Mouse (Mus musculus): ENCODE data around the gene Gm6217. TPM values are rescaled to one million over a fixed set of nuclear protein-coding genes. Genes with fewer than 3 reads are reported as not detected.

Gene Gm6217
- not detected in 2 replicates for polyA plus RNA-seq (2015; fragmentation: Nextera tagmentation; extraction: Ambion mirVana)

DNA sequence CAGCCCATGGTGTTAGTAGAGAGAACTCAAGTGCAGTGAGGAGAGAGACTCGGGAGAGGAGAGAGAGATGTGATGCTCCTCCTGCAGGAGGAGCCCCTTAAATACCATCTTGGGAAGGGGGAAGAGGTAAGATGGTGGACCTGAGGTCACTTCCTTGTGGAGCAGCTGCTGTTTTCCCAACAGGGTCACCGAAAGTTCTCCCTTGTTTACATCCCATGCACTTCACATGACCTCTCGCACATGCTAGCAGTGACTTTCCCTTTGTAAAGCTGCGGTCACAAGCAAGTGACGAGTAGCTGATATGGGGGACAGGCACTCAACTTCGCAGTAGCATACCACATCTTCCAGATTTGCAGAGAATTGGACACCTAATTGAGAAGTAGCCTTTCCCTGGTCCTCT is at the start of gene Gm6217:
Gm6217 (minus strand) TSS at position 74 of the 400 bp plus-strand sequence.

GRCm38 (mm10) chr1:82959870-82960385 is 28.7 kb upstream of the Gm6217 start, which contains the start of gene Gm47955:
Gm47955 (plus strand) TSS chr1:82960286.

GRCm38 (mm10) chr1:82955913-82956312 is 24.7 kb upstream of the Gm6217 start, which contains the start of gene Gm7544:
Gm7544 (minus strand) TSS chr1:82956013.

GRCm38 (mm10) chr1:82943295-82943694 is 12.1 kb upstream of the Gm6217 start, which contains the start of gene A030003K21Rik:
A030003K21Rik (minus strand) TSS chr1:82943388.

GRCm38 (mm10) chr1:82924650-82925049 is 6.5 kb downstream of the Gm6217 start, which contains the start of gene A030014E15Rik:
A030014E15Rik (plus strand) TSS chr1:82924917.

DNA sequence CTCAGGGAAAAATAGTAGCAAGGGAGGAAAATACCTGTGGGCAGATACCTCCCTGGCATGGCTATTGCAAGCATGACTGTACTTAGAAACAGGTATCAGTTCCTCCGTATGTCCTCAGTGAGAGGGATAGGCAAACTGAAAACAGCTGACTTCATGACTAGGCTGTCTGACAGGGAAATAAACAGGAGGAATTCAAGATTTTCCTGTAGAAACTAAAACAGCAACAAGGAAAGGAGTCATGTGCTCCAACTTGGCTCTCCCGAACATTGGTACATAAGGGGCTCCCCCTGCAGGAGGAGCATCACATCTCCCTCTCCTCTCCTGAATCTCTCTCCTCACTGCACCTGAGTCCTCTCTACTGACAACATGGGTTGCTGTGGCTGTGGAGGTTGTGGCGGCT is 18.2 kb downstream of the Gm6217 start, which contains the start of gene A030005L19Rik:
A030005L19Rik (plus strand) TSS at position 301 of the 400 bp plus-strand sequence.

Other genes starting within 250 kb of the Gm6217 start
- 208 and 210 TPM in 2 replicates for gene Mff, start 206.5 kb downstream of the Gm6217 start, polyA plus RNA-seq (2015; fragmentation: Nextera tagmentation; extraction: Ambion mirVana)
- not detected in 2 replicates for gene Tm4sf20, start 162.9 kb downstream of the Gm6217 start, polyA plus RNA-seq (2015; fragmentation: Nextera tagmentation; extraction: Ambion mirVana)
- gene Gm47791, start 160.2 kb downstream of the Gm6217 start, polyA plus RNA-seq (2015; fragmentation: Nextera tagmentation; extraction: Ambion mirVana): not detected in 2 replicates
- 12.4 and 14.5 TPM in 2 replicates for gene Agfg1, start 91.9 kb downstream of the Gm6217 start, polyA plus RNA-seq (2015; fragmentation: Nextera tagmentation; extraction: Ambion mirVana)
- not detected in 2 replicates for gene A030005L19Rik, start 18.1 kb downstream of the Gm6217 start, polyA plus RNA-seq (2015; fragmentation: Nextera tagmentation; extraction: Ambion mirVana)
- gene A030014E15Rik, start 6.5 kb downstream of the Gm6217 start, polyA plus RNA-seq (2015; fragmentation: Nextera tagmentation; extraction: Ambion mirVana): not detected in 2 replicates
- gene A030003K21Rik, start 12.0 kb upstream of the Gm6217 start, polyA plus RNA-seq (2015; fragmentation: Nextera tagmentation; extraction: Ambion mirVana): not detected in 2 replicates
- not detected in 2 replicates for gene Gm7544, start 24.6 kb upstream of the Gm6217 start, polyA plus RNA-seq (2015; fragmentation: Nextera tagmentation; extraction: Ambion mirVana)
- not detected in 2 replicates for gene Gm47955, start 28.9 kb upstream of the Gm6217 start, polyA plus RNA-seq (2015; fragmentation: Nextera tagmentation; extraction: Ambion mirVana)
- not detected in 2 replicates for gene Gm47959, start 69.1 kb upstream of the Gm6217 start, polyA plus RNA-seq (2015; fragmentation: Nextera tagmentation; extraction: Ambion mirVana)
- 0.16 and 0.41 TPM in 2 replicates for gene Slc19a3, start 107.0 kb upstream of the Gm6217 start, polyA plus RNA-seq (2015; fragmentation: Nextera tagmentation; extraction: Ambion mirVana)
- gene Krtap28-10, start 111.1 kb upstream of the Gm6217 start, polyA plus RNA-seq (2015; fragmentation: Nextera tagmentation; extraction: Ambion mirVana): not detected in 2 replicates
- gene Gm47969, start 113.5 kb upstream of the Gm6217 start, polyA plus RNA-seq (2015; fragmentation: Nextera tagmentation; extraction: Ambion mirVana): not detected in 2 replicates
- not detected in 2 replicates for gene A030005K14Rik, start 128.0 kb upstream of the Gm6217 start, polyA plus RNA-seq (2015; fragmentation: Nextera tagmentation; extraction: Ambion mirVana)
- 0.13 TPM in 1 of 2 replicates, not detected in the other for gene Krtap28-13, start 129.5 kb upstream of the Gm6217 start, polyA plus RNA-seq (2015; fragmentation: Nextera tagmentation; extraction: Ambion mirVana)
- gene Ccl20, start 185.4 kb upstream of the Gm6217 start, polyA plus RNA-seq (2015; fragmentation: Nextera tagmentation; extraction: Ambion mirVana): not detected in 2 replicates
- gene Daw1, start 228.4 kb upstream of the Gm6217 start, polyA plus RNA-seq (2015; fragmentation: Nextera tagmentation; extraction: Ambion mirVana): not detected in 2 replicates